Mouse (Mus musculus) thymus, postnatal 25 days (tissue): ENCODE measurements at regions not wholly inside any gene's neighbourhood (a gene's known extent, or its start where the extent isn't known, plus 50 kb on each side); places are given as distances from the start of the nearest gene placed in this dataset.

ENCODE experiments used
- DNase-seq: peaks from one replicate; pipeline ENCODE4 v3.0.0; 2022

GRCm38 (mm10) chr12:70590456-70591050, 137.7 kb downstream of the Tmx1 start:
- DNase-seq, result no peak

GRCm38 (mm10) chr12:70592821-70593220, 139.9 kb downstream of the Tmx1 start:
- no peak for DNase-seq

GRCm38 (mm10) chr12:70598211-70598701, 145.4 kb downstream of the Tmx1 start:
- DNase-seq, result no peak

- DNase-seq, result no peak
These were observed 146.8 kb downstream of the Tmx1 start for GRCm38 (mm10) chr12:70599731-70600130.

GRCm38 (mm10) chr12:70603869-70604268, 151.0 kb downstream of the Tmx1 start:
- no peak for DNase-seq

- DNase-seq, result peak; percentile 43
These were observed 155.8 kb downstream of the Tmx1 start for GRCm38 (mm10) chr12:70608672-70609071.

- DNase-seq, result no peak
These were observed 156.4 kb downstream of the Tmx1 start for GRCm38 (mm10) chr12:70609116-70609871.

GRCm38 (mm10) chr12:70611891-70612290, 159.0 kb downstream of the Tmx1 start:
- DNase-seq, result no peak

- no peak for DNase-seq
These were observed 160.3 kb downstream of the Tmx1 start for GRCm38 (mm10) chr12:70613244-70613643.

GRCm38 (mm10) chr12:70614101-70614500, 161.2 kb downstream of the Tmx1 start:
- DNase-seq, result no peak

- DNase-seq, result no peak
These were observed 161.8 kb downstream of the Tmx1 start for GRCm38 (mm10) chr12:70614686-70615085.

- no peak for DNase-seq
These were observed 162.2 kb downstream of the Tmx1 start for GRCm38 (mm10) chr12:70615123-70615522.

- DNase-seq, result no peak
These were observed 163.2 kb downstream of the Tmx1 start for GRCm38 (mm10) chr12:70616049-70616448.

- no peak for DNase-seq
These were observed 163.6 kb downstream of the Tmx1 start for GRCm38 (mm10) chr12:70616487-70616886.

GRCm38 (mm10) chr12:70617024-70617423, 164.1 kb downstream of the Tmx1 start:
- DNase-seq, result no peak

GRCm38 (mm10) chr12:70617979-70618378, 165.1 kb downstream of the Tmx1 start:
- no peak for DNase-seq

- no peak for DNase-seq
These were observed 166.5 kb downstream of the Tmx1 start for GRCm38 (mm10) chr12:70619436-70619835.

GRCm38 (mm10) chr12:70622019-70622418, 169.1 kb downstream of the Tmx1 start:
- DNase-seq, result no peak

GRCm38 (mm10) chr12:70624298-70624980, 171.5 kb downstream of the Tmx1 start:
- DNase-seq, result no peak

GRCm38 (mm10) chr12:70627638-70628037, 174.7 kb downstream of the Tmx1 start:
- DNase-seq, result no peak

- peak; percentile 66 for DNase-seq
These were observed 175.8 kb downstream of the Tmx1 start for GRCm38 (mm10) chr12:70628384-70629365.

- no peak for DNase-seq
These were observed 176.5 kb downstream of the Tmx1 start for GRCm38 (mm10) chr12:70629371-70629770.

- no peak for DNase-seq
These were observed 178.4 kb downstream of the Tmx1 start for GRCm38 (mm10) chr12:70631281-70631680.
